Mouse (Mus musculus) MEL (cell line): ENCODE results near the gene Slc44a4.
"Not testable (repeated sequence)": the region's sequence is repeated elsewhere in the genome, so short reads cannot be mapped to it uniquely, and the experiment has no call there.

Experiments used
- BHLHE40 ChIP-seq: IDR thresholded peaks from 2 replicates; pipeline ENCODE4 v1.6.1; 2012; ENCODE audit warnings: low read depth, mild to moderate bottlenecking, inconsistent platforms, low read length, improper control_type of control experiment, borderline replicate concordance
- CHD2 ChIP-seq: IDR thresholded peaks from 2 replicates; pipeline ENCODE4 v1.6.1; 2011; ENCODE audit warnings: low read length, improper control_type of control experiment
- CTCF ChIP-seq, 3 experiments: IDR thresholded peaks in 2 of 3; conservative IDR thresholded peaks in 1 of 3; 2 replicates each; pipeline ENCODE4 v1.5.1; 2011 to 2012; ENCODE audit warnings: low read length in 3 of 3, low read depth in 2 of 3, mild to moderate bottlenecking in 2 of 3, improper control_type of control experiment in 1 of 3, inconsistent platforms in 1 of 3, mixed read lengths in 1 of 3, moderate library complexity in 1 of 3; ENCODE audit not compliant: control insufficient read depth in 1 of 3, insufficient read depth in 1 of 3, poor library complexity in 1 of 3, severe bottlenecking in 1 of 3
- ELF1 ChIP-seq: IDR thresholded peaks from 2 replicates; pipeline ENCODE4 v1.6.1; 2014; ENCODE audit warnings: low read depth, mild to moderate bottlenecking, inconsistent platforms, low read length, improper control_type of control experiment, moderate library complexity
- MAFK ChIP-seq: IDR thresholded peaks from 2 replicates; pipeline ENCODE4 v1.6.1; 2011; ENCODE audit warnings: low read depth, mild to moderate bottlenecking, low read length, improper control_type of control experiment, borderline replicate concordance
- MAX ChIP-seq: IDR thresholded peaks from 2 replicates; pipeline ENCODE4 v1.6.1; 2011; ENCODE audit warnings: low read length, improper control_type of control experiment
- POLR2A ChIP-seq, 2 experiments: IDR thresholded peaks; 2 replicates each; pipeline ENCODE4 v1.6.1; 2011 to 2012; ENCODE audit warnings: low read length in 2 of 2, mild to moderate bottlenecking in 2 of 2, control low read depth in 1 of 2, improper control_type of control experiment in 1 of 2, low read depth in 1 of 2, moderate library complexity in 1 of 2; ENCODE audit not compliant: control insufficient read depth in 1 of 2, insufficient read depth in 1 of 2, poor library complexity in 1 of 2
- SIN3A ChIP-seq: IDR thresholded peaks from 2 replicates; pipeline ENCODE4 v1.6.1; 2012; ENCODE audit warnings: low read length, improper control_type of control experiment, inconsistent platforms
- TAL1 ChIP-seq: IDR thresholded peaks from 2 replicates; pipeline ENCODE4 v1.6.1; 2012; ENCODE audit warnings: mild to moderate bottlenecking, inconsistent platforms, low read length, moderate library complexity, mixed read lengths
- TBP ChIP-seq: IDR thresholded peaks from 2 replicates; pipeline ENCODE4 v1.8.0; 2011; ENCODE audit warnings: low read depth, low read length, improper control_type of control experiment
- TCF12 ChIP-seq: IDR thresholded peaks from 2 replicates; pipeline ENCODE4 v1.6.1; 2014; ENCODE audit warnings: low read depth, mild to moderate bottlenecking, inconsistent platforms, low read length, improper control_type of control experiment, moderate library complexity
- USF1 ChIP-seq: IDR thresholded peaks from 2 replicates; pipeline ENCODE4 v1.6.1; 2014; ENCODE audit warnings: low read depth, mild to moderate bottlenecking, inconsistent platforms, low read length, improper control_type of control experiment, moderate library complexity
- ZC3H11A ChIP-seq: IDR thresholded peaks from 2 replicates; pipeline ENCODE4 v1.6.1; 2012; ENCODE audit warnings: low read depth, mild to moderate bottlenecking, inconsistent platforms, low read length, improper control_type of control experiment
- ZKSCAN1 ChIP-seq: IDR thresholded peaks from 2 replicates; pipeline ENCODE4 v1.6.1; 2012; ENCODE audit warnings: low read depth, mild to moderate bottlenecking, inconsistent platforms, low read length, improper control_type of control experiment, moderate library complexity

DNA sequence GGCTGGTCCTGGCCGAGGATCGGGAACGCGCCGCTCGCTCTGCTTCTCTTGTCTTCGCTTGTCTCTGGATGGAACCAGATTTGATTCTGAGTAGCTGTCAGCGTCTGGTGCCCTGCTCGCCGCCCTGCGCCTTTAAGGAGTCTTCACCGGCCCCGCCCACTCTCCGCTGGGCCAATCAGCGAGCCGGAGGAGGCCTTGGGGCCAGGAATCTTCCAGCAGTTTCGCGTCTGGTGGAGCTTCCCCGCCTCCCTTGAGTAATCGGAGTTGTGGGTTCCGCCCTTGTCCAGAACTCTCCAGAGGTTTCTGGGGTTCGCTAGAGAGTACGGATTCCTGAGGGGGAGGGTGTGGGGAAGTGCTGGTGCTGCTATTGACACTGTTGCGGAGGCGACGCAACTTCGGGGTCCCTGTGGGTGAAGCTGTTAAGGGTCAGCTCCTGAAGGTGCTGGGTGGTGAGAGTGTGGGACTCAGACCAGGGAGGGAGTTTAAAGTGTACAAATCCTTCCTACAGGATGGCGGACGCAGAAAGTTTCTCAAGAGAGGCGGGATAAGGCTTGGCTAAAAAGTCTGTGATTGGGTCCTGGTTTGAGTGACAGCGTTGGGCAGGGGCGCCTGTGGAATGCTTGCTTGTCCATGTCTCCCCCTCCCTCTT lies 45.0 kb downstream of the Slc44a4 start, which contains the start of gene Hspa1b:
- TF ChIP-seq TBP; MAFK; POLR2A (IDR thresholded peaks at IDR 0.05; ENCODE audit: control insufficient read depth in 1 of 2, insufficient read depth in 1 of 2, low read depth in 1 of 2, low read length in 2 of 2, poor library complexity in 1 of 2); BHLHE40; CTCF (IDR thresholded peaks at IDR 0.05 in 2 of 3, conservative IDR thresholded peaks at IDR 0.05 in 1 of 3; ENCODE audit: control insufficient read depth in 1 of 3, insufficient read depth in 1 of 3, low read depth in 2 of 3, low read length in 3 of 3, poor library complexity in 1 of 3, severe bottlenecking in 1 of 3); TAL1; CHD2; ZC3H11A; TCF12; SIN3A; MAX; ELF1; USF1; ZKSCAN1: not testable (repeated sequence)
